Mouse (Mus musculus) CD8-positive naive resting alpha-beta T cell, adult 2 months (primary cell): Measurements from ENCODE around the gene Spa17.

Source experiments
- DNase-seq, 2 experiments: peaks; one replicate each; pipeline ENCODE4 v3.0.0; 2022; ENCODE audit warnings: low read depth in 2 of 2, low spot score in 2 of 2

Gene Spa17

DNA sequence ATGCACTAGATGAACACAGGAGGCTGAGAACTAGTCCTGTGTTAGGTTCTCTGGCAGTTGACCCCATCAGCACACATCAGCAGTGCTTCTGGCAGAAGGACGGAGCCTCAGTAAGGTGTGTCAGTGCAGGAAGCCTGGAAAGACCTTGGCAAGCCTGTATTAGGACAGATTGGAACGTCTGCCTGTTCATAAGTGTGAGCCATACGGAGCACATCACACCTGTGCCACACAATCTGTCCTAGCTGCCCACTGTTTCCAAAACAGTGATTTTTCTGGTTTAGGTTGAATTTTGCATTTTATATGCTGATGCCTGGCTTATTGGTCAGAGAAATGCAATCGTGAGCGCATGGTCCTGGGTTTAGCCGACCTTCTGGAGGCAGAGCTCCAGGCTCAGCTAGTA, 7.8 kb upstream of the Spa17 start:
- DNase-seq, result no peak

DNA sequence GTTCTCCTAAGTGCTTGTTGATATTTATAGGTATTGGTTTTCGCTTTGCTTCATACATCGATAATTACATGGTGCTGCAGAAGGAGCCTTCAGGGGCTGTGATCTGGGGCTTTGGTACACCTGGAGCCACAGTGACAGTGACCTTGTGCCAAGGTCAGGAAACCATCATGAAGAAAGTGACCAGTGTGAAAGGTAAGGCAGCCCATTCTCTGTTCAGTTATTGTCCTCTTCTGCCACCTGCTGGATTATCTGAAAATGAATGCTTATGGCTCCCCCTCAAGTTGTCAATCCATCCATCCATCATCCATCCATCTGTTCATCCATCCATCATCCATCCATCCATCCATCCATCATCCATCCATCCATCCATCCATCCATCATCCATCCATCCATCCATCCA, 3.2 kb upstream of the Spa17 start:
- DNase-seq, result peak; percentile 16 to 35

DNA sequence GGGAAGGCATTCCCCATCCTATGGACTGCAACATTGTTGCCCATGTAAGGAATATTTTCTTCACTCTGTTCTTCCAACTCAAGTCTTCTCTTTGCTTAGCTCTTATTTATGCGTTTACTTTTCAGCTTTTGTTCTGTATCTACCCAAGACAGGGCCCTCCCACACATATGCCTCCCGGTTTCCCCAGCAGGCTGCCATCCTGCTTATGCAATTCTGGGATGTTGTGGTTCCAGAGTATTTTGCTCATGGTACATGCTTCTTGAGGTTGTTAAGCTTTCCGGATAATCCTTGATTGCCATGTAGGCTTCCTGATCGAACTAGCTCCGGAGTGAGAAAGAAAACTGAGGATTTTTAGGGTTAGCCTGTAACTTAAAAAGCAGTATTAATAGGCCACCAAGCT, 1.7 kb upstream of the Spa17 start:
- DNase-seq, result no peak

DNA sequence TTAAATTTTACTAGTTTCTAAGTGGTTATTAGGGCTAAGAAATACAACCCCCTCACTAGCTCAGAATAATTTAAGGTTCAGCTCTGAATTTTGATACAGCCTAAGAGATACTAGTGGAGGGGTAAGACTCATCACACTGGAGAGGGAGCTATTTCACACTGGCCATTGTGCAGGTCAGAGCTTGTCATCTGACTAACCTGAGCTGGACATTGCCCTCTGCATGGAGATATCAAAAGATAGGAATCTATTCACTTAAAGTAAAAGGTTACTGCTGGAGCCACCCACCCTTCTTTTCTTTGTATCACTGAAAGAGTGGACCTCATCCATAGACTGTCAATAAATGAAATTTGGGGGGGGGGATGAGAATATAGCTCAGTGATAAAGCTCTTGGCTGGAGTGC, 794 bp upstream of the Spa17 start:
- DNase-seq, result no peak

DNA sequence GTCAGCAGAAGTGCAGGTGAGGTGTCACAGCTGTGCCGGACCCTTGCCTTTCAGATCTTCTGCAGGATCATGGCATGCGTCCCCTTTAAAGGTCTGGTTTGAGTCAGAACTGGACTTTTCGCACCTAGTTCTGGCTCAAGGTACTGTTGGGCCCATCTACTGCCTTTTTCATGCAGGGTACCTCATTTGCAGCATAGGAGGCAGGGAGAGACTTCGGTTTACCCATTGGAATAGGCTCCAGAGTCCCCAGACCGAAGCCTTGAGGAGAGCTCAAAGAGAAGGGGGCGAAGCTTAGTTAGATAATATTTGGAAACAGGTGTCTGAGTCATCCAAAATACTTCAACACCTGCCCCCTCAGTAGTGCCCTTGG, 374 bp upstream of the Spa17 start:
- DNase-seq, result no peak

DNA sequence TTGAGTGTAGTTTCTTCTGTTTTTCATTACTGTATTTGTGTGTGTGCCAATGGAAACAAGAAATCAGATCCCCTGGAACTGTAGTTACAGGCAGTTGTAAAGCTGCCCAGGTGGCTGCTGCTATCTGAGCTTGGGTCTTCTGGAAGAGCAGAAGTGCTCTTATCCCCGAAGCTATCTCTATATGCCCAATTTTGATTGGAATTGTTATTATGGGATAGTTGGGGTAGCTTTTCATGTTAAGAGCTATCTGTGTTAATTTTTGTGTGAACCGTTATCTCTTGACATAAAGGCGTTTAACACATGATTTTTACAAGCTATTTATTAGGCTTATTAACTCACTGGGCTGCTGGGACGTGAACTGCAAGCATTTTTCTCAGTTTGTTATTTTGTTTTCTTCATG, 4.0 kb downstream of the Spa17 start:
- DNase-seq, result no peak

DNA sequence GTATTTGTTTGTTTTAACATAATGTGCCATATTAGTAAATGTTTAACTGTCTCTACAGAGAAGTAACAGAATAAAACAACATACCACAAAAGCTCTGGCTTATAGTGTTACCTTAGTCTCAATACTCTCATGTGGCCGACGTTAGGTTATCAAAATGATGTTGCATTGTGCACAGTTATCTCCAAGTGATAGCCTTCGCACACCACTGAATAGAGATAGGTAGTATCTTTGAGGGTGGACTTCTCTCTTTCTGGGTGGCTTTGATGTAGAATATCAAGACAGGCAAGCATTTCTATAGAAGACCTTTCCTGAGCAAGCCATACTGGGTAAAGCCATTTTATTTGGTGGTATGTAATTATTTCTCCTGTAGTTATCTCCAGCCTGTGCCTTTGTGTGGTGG, 8.4 kb downstream of the Spa17 start:
- no peak for DNase-seq

DNA sequence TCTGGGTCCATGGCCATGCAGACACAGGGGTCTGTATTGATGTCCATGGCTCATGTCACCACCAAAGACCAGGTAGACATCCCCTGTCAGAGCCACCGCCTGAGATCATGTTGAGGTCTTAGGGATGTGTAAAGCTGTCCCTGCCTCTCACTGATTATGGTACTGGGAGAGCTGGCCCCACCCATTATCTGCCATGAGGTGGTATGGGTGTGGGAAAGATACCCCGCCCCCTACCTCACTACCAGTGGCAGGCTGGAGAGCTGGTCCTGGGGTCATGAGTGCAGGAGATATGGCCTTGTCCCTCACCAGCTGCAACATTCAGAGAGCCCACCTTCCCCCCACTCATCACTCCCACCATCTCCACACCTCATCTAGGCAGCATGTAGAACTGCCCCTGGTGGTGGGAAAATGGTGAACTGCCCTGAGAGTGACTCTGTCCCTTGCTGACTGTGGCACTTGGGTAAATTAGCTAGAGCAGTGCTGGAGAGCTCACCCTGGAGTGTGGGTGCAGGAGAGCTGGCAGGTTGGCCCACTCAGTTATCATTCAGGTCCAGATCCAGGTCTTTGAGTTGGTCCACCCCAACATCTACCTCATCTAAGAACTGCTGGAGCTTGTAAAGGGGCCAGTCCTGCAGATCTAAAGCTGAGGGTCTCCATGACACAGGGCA, 12.8 kb downstream of the Spa17 start:
- DNase-seq, result no peak

DNA sequence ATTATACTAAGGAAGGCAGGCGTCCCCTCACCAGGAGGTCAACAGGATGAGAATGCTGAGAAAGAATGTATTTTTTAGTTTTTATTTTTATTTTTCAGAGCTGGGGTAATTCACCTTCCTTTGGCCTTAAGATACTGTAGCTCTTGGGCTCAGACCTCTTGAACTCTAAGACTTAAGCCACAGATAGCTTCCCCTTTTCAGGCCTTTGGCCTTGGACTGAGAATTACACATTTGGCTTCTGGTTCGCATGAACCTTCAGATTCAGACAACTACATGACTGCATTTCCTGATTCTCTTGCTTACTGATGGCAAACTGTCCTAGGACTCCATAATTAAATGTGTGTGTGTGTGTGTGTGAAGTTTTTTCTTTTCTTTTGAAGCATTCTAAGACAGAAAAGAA, 14.9 kb downstream of the Spa17 start:
- DNase-seq, result no peak

DNA sequence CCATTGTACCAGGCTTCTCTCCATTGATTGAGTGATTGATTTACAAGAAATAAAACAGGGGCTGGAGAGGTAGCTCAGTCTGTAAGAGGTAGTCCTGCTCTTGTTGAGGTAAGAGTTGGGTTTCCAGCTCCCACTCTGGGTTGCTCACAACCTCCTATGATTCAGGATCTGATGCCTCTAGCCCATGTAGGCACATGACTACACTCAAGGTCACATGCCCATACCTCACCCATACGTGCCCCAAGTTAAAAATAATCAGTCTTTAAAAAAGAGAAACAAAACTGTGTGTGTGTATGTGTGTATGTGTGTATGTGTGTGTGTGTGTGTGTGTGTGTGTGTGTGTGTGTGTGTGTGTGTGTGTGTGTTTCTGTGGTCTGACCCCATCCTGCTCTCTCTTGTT, 18.0 kb downstream of the Spa17 start:
- no peak for DNase-seq

DNA sequence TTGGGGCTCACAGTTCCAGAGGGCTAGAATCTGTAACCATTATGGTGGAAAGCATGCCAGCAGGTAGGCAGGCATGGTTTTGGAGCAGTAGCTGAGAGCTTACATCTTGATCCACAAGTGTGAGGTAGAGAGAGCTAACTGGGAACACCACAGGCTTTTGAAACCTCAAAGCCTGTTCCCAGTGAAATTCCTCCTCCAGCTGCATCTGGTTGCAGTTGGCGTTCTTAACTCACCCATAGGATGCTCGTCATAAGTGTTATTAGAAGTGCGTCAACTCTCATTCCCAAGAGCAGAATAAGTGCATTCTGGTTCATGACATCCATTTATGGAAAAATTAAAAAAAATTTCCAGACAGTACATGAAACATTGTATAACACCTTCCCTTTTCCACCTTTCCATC, 19.8 kb downstream of the Spa17 start:
- no peak for DNase-seq

DNA sequence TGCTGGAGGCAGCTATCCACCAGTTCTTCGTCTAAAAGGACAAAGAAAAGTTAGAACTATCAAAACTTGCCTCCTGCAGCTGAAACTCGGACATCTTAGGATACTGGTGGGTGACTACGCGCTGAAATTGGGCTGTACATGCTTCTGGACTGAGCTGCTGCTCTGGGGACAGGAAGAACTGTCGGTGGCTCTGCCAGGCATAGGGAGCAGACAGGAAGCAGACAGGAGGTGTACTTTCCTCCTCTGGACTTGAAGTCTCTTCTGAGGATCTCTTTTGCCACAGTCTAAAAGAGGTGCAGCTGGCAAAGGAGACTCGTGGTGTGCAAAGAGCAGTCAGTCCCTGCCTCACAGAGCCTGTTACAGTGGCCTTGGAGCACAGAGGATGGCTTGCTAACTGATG, 20.9 kb downstream of the Spa17 start:
- no peak for DNase-seq

DNA sequence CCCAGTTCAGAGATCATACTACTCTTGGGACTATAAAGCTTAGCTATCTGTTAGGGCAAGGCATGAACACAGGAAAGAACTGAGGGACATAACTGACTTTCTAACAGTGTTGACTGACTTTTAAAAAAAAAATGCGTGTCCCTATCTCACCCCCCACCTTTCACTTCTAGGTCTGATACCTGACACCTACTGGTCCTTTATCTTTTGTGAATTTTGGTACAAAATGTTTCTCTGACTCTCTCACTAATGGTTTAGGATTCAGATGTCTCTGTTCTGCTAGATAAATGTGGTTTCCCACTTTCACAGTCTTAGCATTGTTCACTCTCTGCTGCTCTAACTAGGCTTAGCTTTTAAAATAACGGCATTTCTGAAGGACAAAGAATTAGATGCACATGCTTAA, 21.5 kb downstream of the Spa17 start:
- no peak for DNase-seq

DNA sequence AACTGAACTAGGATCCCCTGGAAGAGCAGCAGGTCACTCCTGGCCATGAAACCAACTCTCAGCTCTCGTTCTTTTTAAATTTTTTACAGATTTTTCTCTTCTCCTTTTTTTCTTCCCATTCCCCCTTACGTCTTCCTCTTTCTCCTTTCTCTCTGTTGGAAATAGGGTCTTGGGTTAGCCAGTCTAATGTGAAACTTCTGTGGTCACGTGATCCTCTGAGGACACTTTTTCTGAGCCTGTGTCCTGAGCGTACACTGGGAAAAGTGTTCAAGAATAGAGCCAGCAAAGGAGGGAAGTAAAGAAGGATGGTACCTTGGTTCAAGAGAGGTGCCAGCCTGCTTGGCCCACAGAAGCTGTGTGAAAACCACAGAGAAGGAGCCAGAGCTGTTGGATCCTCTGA, 23.1 kb downstream of the Spa17 start:
- DNase-seq, result no peak

DNA sequence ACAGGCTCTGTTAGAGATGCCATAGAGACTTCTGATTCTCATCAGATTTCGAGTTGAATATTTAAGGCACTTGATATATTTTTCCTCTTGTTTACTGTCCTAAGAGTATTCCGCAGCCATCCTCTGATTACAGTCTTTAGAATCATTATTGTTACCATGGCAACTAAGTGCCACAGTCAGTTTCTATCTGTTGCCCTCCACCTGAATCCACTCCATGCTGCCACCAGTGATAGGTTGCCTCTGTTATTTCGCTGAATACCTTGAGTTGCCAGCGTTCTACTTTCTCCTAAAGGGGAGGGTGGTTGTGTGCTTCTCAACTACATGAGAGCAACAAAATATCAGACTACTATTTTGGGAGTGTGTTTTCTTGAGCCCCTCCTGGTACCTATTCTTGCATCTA, 26.8 kb downstream of the Spa17 start:
- no peak for DNase-seq

DNA sequence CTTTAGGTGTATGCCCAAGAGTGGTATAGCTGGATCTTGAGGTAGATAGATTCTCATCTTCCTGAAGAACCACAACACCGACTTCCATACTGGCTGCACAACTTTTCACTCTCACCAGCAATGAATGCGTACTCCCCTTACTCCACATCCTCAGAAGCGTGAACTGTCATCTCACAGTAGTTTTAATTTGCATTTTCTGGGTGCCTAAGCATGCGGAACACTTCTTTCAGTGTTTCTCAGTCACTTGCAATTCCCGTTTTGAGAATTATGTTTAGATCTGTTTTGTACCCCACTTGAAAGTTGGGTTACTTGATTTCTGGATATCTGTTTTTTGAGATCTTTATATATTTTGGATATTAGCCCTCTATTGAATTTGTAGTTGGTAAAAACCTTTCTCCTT, 29.9 kb downstream of the Spa17 start:
- DNase-seq, result no peak

DNA sequence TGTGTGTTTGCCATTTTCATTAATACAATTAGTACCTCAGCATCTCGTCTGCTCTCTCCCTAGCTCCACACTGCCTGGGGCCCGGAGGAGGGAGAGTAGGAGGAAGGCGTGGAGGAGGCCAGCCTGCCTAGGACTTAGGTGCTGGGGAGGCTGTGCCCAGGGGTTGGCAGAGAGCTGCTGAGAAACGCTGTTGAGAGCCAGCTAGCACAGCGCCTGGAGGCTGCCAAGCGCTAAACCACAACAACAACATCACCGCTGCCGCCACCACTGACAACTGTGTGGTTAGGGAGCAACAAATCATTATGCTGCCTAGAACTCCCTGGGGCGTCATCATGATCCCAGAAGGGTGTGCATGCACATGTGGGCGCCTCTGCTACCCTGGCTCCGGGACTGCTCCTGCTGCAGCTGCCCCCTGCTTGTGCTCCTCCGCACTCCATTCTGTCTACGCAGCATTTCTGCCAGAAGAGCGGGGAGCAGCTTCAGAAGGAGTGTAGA, 37.0 kb downstream of the Spa17 start:
- no peak for DNase-seq

DNA sequence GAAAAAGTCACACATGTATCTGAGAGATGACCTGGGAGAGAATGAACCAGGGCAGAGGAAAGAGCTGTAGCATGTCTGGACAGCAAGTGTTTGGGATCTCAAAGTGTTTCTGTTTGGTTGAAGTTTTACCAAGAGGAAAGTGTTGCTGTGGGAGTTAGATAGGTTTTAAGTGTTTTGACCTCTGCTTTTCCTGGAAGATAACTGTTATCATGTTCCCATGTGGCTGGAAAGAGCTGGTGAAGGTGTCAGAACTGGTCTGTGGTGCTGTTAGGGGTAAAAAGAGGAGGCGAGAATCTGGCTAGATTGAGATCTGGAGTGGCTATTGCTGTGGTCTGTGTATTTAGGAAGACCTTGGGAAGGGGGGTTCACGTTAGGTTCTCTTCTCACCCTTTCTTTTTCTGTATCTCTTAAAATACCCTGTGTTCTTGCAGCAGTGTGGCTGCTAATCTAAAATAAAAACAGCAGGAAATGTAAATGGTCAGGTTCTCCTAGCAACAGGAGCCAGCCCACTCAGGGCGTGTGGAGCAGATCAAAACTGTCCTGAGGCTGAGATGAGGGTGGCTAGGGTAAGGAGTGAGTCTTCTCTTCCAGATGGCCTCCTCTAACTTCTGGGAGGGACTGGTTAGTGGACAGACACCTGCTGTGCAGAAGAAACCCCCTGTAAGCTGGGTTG, 41.2 kb downstream of the Spa17 start:
- no peak for DNase-seq

DNA sequence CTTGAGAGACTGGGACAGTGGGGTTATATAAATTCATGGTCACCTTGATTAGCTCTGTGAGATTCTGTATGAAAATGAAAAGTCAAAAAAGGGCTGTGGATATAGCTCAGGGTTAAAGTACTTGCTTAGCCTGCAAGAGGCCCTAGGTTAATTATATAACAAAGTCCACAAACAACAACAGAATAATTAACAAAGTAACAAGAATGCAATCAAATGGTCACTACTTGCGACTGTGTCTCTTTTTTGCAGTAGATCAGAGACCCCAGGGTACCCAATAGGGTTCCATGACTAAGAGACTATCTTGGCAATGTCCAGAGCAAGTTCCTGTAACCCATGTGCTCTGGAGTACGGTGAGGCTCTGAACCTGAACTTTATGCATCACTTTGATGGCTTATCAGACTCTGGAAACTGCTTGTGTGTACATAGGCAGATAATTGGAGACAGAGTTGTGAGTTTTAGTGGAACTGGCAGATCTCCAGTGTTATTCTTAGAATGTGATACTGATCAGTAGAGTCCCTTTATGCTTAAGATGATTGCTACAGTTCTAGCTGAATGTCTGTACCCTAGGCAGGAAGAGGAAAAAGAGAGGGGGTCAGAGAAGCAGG, 44.2 kb downstream of the Spa17 start:
- no peak for DNase-seq

DNA sequence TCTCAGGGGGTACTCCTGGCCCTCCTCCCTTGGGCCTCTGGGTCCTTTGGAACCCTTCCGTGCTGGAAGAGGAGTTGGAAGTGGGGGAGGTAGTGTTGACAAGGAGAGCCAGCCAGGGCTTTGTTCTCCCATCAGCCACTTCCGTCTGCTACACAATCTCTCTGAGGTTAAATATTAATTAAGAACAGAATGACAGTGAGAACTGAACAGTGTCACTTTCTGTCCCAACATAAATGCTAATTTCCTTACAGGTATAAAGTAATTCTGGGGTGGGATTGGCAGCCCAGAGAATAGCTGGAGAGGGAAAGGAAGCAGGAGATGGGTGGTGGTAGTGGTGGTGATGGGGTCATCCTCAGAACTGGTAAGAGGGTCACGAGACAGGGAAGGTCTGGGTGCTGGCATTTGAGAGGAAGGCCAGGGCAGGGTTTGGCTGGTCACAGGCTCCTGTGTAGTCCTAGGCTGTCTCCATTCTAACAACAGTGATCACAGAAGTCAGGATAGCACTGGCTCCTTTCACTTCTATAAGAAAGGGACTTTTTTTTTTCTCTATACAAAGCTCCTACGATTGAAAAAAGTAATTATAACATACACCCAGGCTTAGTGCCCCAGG, 44.8 kb downstream of the Spa17 start:
- DNase-seq, result no peak

DNA sequence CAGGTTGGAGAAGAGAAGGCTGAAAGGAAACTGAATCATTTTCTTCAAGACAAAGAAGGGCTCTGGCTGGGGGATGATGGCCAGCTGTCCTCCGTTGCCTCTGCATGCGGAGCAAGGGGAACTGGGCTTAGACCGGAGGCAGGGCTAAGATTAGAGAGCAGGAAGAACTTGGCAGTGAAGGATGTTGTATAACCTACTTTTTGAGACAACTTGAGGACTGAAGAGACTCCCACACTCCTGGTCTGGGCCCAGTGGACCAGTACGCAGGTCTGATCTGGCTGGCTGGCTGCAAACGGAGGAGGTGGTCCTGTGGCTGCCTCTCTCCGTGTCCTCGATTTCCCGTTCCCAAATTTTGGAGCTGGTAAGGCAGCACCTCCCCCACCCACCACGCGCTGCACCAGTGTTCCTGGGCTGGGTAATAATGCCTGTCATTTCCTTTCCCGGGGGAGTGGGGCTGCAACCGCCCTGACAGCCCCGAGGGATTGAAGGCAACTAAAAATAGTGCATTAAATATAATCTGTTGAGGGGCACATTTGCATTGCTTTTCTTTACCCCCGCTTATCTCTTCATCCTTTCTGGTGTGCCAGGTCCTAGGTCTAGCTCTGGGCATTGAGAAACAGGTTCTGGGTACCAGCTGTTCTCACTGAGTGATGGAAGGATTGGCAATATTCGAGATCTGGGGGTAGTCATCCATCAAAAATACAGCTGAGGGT, 45.5 kb downstream of the Spa17 start:
- no peak for DNase-seq

DNA sequence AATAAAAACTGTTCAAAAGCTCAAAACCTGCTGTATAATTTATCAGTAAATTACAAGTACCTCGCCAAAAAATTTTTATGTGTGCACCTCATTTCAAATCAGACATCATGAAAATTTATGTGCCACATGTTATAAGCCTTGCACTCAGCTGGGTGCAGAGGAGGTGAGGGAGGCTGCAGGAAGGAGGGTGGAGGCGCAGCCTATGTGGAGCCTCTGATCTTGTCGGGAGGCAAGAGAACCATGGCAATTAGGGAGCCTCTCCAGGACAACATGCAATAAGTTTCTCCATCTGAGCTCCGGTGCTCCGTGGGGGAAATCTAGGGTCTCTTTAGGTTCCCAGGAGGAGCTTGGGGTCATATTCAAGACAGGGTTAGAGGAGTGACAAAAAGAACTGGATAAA, 46.1 kb downstream of the Spa17 start:
- no peak for DNase-seq
